Mouse (Mus musculus) gastrocnemius, postnatal 4 days (tissue): ENCODE measurements around the gene Clcn6. TPM values are rescaled to one million over a fixed set of nuclear protein-coding genes. Genes with fewer than 3 reads are reported as not detected.

Source experiments
- DNase-seq, 2 experiments: peaks; one replicate each; pipeline ENCODE4 v3.0.0; 2021 to 2022; ENCODE audit warnings: low spot score in 2 of 2, mixed read lengths in 2 of 2
- long read RNA-seq, 2 experiments: library from polyadenylated mRNA; stranded (forward); transcript quantifications; one replicate each; pipeline ENCODE4 v2.0.0; 2021
- total RNA-seq, 2 experiments: library from RNA; stranded (reverse); gene quantifications; 2 replicates each; pipeline ENCODE4 v1.2.3; 2021

Clcn6 gene
- total RNA-seq: 10 to 100 TPM; 13.6 to 14.4 TPM
- long read RNA-seq, experiment 1, partial matches to known transcripts: 0 of 6 reads
- long read RNA-seq, experiment 1, other reads (novel, unspliced or antisense): 6 of 6 reads
- long read RNA-seq, experiment 2, partial matches to known transcripts: 2 of 11 reads
- long read RNA-seq, experiment 2, other reads (novel, unspliced or antisense): 5 of 11 reads

GRCm38 (mm10) chr4:148038600-148039253 is at the start of gene Clcn6, which contains the start of gene Mthfr:
TSS of gene Clcn6 (minus strand) at chr4:148038821.
TSS of gene Mthfr (plus strand) at chr4:148039077.
- peak; percentile 99 for DNase-seq

- peak; percentile 93 to 97 for DNase-seq
Measured at GRCm38 (mm10) chr4:148087907-148088527, 49.4 kb upstream of the Clcn6 start, which contains the start of gene Agtrap. TSS of gene Agtrap (minus strand) at chr4:148088031.

GRCm38 (mm10) chr4:148087091-148087906 is 48.7 kb upstream of the Clcn6 start:
- DNase-seq: peak in 1 of 2 experiments; percentile 49

- no peak for DNase-seq
Measured at GRCm38 (mm10) chr4:148085907-148086305, 47.3 kb upstream of the Clcn6 start.

GRCm38 (mm10) chr4:148085131-148085906 is 46.7 kb upstream of the Clcn6 start:
- no peak for DNase-seq

GRCm38 (mm10) chr4:148084261-148084714 is 45.7 kb upstream of the Clcn6 start:
- peak in 1 of 2 experiments; percentile 62 for DNase-seq

- peak in 1 of 2 experiments; percentile 47 for DNase-seq
Measured at GRCm38 (mm10) chr4:148083176-148083899, 44.7 kb upstream of the Clcn6 start.

GRCm38 (mm10) chr4:148082257-148083044 is 43.8 kb upstream of the Clcn6 start:
- peak in 1 of 2 experiments; percentile 61 for DNase-seq

- no peak for DNase-seq
Measured at GRCm38 (mm10) chr4:148081201-148081600, 42.6 kb upstream of the Clcn6 start.

- DNase-seq: no peak
Measured at GRCm38 (mm10) chr4:148080597-148080973, 42.0 kb upstream of the Clcn6 start.

GRCm38 (mm10) chr4:148079944-148080596 is 41.4 kb upstream of the Clcn6 start:
- DNase-seq: no peak

- DNase-seq: no peak
Measured at GRCm38 (mm10) chr4:148079212-148079611, 40.6 kb upstream of the Clcn6 start.

- DNase-seq: no peak
Measured at GRCm38 (mm10) chr4:148075881-148076280, 37.3 kb upstream of the Clcn6 start.

- peak in 1 of 2 experiments; percentile 73 for DNase-seq
Measured at GRCm38 (mm10) chr4:148075259-148075658, 36.6 kb upstream of the Clcn6 start.

GRCm38 (mm10) chr4:148074521-148075189 is 36.0 kb upstream of the Clcn6 start:
- no peak for DNase-seq

GRCm38 (mm10) chr4:148071508-148071907 is 32.9 kb upstream of the Clcn6 start:
- no peak for DNase-seq

GRCm38 (mm10) chr4:148069602-148070218 is 31.1 kb upstream of the Clcn6 start:
- no peak for DNase-seq
